In the genomic region with DNA sequence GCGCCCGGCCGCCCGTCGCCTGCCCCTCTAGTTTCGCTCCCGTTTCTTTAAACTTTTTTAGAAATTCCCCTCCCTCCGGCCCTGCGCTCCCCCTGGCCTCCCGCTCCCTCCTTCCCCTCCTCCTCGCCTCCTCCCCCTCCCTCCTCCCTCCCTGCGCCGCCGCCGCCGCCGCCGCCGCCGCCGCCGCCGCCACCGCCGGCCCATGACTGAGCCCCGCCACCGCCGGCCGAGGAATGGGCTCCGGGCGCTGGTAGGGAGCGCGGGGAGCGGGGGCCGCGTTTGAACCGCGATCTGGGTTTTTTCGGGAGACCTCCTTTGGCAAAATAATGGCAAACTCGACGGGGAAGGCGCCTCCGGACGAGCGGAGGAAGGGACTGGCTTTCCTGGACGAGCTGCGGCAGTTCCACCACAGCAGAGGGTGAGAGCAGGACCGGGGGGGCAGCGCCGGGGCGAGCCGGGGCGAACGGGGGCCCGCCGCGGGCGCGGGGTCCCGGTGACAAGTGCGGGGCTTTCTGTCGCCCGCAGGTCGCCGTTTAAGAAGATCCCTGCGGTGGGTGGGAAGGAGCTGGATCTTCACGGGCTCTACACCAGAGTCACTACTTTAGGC, we compare ENCODE assay signal across 8 mouse cellular contexts. TPM values are rescaled to one million over a fixed set of nuclear protein-coding genes. Genes with fewer than 3 reads are reported as not detected.
DNase-seq lines count a peak whose midpoint lies in the region; ATAC-seq and TF ChIP-seq lines count a peak whose summit lies in the region.

A gene (plus strand): TSS at position 150 of the 607 bp plus-strand sequence.

- DNase-seq in CD8-positive naive resting alpha-beta T cell, adult 2 months (ENCODE audit: low read depth in 2 of 2, low spot score in 2 of 2): peak; percentile 44 to 63
- DNase-seq in heart, postnatal 10 days: peak; percentile 83 to 84
- DNase-seq in kidney, postnatal 4 days: peak; percentile 80 to 86
- peak; percentile 79 for DNase-seq in lung, embryonic 14.5 days
- peak; percentile 58 to 67 for DNase-seq in thymus, postnatal 10 days (ENCODE audit: low spot score in 2 of 2)

- no peaks in the 10 kb centered on the region for H3K36me3 ChIP-seq in forebrain, embryonic 13.5 days (ENCODE audit: poor library complexity, severe bottlenecking)
- H3K36me3 ChIP-seq in lung, embryonic 14.5 days (ENCODE audit: insufficient read depth): 0 out of 2 replicates have a peak, but pooled peaks cover 5% of the 10 kb centered on the region

- intact Hi-C loops in heart, postnatal 10 days (cut with DNase I): loop anchor here (5.0 kb wide), 1 partner anchor 525 kb away; no protein-coding TSS in a partner anchor

- peak; percentile 14 for ATAC-seq in forebrain, embryonic 13.5 days
- ATAC-seq in lung, embryonic 14.5 days (ENCODE audit: insufficient read depth): peak; percentile 25
- ATAC-seq in neutrophil, adult 5-6 weeks (ENCODE audit: extremely low read depth, insufficient number of reproducible peaks, low FRiP score, poor library complexity, severe bottlenecking): no peak

- no peaks in the 10 kb centered on the region for H3K9me3 ChIP-seq in forebrain, embryonic 13.5 days (replicated peaks)
- H3K9me3 ChIP-seq in lung, embryonic 14.5 days (ENCODE audit: low read depth, low read length): no peaks in the 10 kb centered on the region

- H3K9ac ChIP-seq in forebrain, embryonic 13.5 days: peak within 1 kb of the TSS; percentile 100
- peak within 1 kb of the TSS; percentile 100 for H3K9ac ChIP-seq in lung, embryonic 14.5 days

- peak within 1 kb of the TSS; percentile 88 for H3K4me2 ChIP-seq in forebrain, embryonic 13.5 days
- peak within 1 kb of the TSS; percentile 91 for H3K4me2 ChIP-seq in lung, embryonic 14.5 days

- H3K27me3 ChIP-seq in forebrain, embryonic 13.5 days: no peaks in the 10 kb centered on the region
- H3K27me3 ChIP-seq in lung, embryonic 14.5 days (ENCODE audit: insufficient read depth, low read length): no peaks in the 10 kb centered on the region

- no peak for TF ChIP-seq CTCF in lung, embryonic 14.5 days (IDR thresholded peaks at IDR 0.05; ENCODE audit: low read depth)

- WGBS in forebrain, embryonic 13.5 days: 2% methylated on average over 27 of the region's 67 CpGs
- WGBS in lung, embryonic 14.5 days: under 1% methylated on average over 53 of the region's 67 CpGs

- peaks cover 11% of the 10 kb centered on the region for H3K4me1 ChIP-seq in brown adipose tissue, adult 24 weeks (ENCODE audit: control insufficient read depth, insufficient read depth, insufficient read length, low read length)
- H3K4me1 ChIP-seq in forebrain, embryonic 13.5 days: peaks cover 25% of the 10 kb centered on the region
- peaks cover 5% of the 10 kb centered on the region; the same call in 1 of the 2 replicates for H3K4me1 ChIP-seq in lung, embryonic 14.5 days (ENCODE audit: insufficient read depth)

- peak within 1 kb of the TSS; percentile 100 for H3K27ac ChIP-seq in brown adipose tissue, adult 24 weeks (replicated peaks; ENCODE audit: low read depth, low read length)
- peak within 1 kb of the TSS; percentile 100 for H3K27ac ChIP-seq in forebrain, embryonic 13.5 days
- peak within 1 kb of the TSS; percentile 100 for H3K27ac ChIP-seq in lung, embryonic 14.5 days (ENCODE audit: low read depth)

- peak within 1 kb of the TSS; percentile 96 for H3K4me3 ChIP-seq in brown adipose tissue, adult 24 weeks (ENCODE audit: insufficient read depth, low read depth, low read length)
- H3K4me3 ChIP-seq in forebrain, embryonic 13.5 days: peak within 1 kb of the TSS; percentile 95
- H3K4me3 ChIP-seq in lung, embryonic 14.5 days (ENCODE audit: low read depth, low read length): peak within 1 kb of the TSS; percentile 90

RNA-seq across cellular contexts. Expression of the gene that starts here (rescaled TPM):
- 6.7 and 7.4 TPM in 2 replicates for polyA plus RNA-seq in brown adipose tissue, adult 24 weeks (2012; ENCODE audit: insufficient read depth, insufficient read length, missing spikeins)
- 28.9 and 32.4 TPM in 2 replicates for polyA plus RNA-seq in forebrain, embryonic 13.5 days (2015; fragmentation: Nextera tagmentation; extraction: Ambion mirVana)
- 10 to 100 TPM; 40.0 to 42.5 TPM for total RNA-seq in heart, postnatal 10 days (2021)
- 30.3 and 31.6 TPM in 2 replicates for polyA plus RNA-seq in lung, embryonic 14.5 days (2014; fragmentation: Nextera tagmentation; extraction: Ambion mirVana)
- total RNA-seq in neutrophil, adult 5-6 weeks (2017): 43.1 and 54.1 TPM in 2 replicates
